Mouse (Mus musculus) frontal cortex, postnatal 25 days (tissue): ENCODE measurements at regions not wholly inside any gene's neighbourhood (a gene's known extent, or its start where the extent isn't known, plus 50 kb on each side); places are given as distances from the start of the nearest gene placed in this dataset.
"Not testable (repeated sequence)": the region's sequence is repeated elsewhere in the genome, so short reads cannot be mapped to it uniquely, and the experiment has no call there.

Experiments used
- DNase-seq, 2 experiments: peaks; one replicate each; pipeline ENCODE4 v3.0.0; 2022; ENCODE audit warnings: low spot score in 2 of 2

DNA sequence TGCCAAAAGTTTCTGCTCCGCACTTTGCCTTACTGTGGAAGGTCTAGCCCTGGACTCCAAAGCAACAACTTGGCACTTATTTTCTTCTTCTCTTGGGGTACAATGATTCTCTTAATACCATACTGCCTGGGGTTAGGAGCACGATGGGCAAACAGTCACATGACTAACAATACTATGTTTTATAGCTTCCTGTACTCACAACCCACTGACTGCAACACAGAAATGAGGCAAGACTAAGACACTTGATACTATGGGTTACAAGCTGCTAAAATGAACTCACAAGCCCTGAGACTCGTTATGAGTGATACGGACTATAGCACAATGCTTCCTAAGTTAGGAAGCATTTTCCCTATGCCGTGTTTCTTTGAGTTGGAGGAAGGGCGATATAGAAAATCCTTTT is 222.3 kb upstream of the Zpld1 start:
- no peak for DNase-seq

DNA sequence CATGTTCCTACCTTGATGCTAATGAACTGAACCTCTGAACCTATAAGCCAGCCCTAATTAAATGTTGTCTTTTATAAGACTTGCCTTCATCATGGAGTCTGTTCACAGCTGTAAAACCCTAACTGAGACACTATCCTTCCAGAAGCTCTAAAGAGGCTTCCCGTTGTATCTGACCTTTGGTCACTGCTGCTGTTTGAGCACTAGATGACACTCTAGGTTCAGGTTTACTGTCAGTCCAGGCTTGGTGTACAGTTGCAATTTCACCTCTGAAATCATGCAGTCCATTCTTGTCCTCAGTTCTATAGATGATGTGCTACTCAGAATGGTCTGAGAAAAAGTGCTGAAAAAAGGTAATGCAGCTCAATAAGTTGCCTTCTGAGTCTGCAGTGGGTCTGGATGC is 221.9 kb upstream of the Zpld1 start:
- no peak for DNase-seq

DNA sequence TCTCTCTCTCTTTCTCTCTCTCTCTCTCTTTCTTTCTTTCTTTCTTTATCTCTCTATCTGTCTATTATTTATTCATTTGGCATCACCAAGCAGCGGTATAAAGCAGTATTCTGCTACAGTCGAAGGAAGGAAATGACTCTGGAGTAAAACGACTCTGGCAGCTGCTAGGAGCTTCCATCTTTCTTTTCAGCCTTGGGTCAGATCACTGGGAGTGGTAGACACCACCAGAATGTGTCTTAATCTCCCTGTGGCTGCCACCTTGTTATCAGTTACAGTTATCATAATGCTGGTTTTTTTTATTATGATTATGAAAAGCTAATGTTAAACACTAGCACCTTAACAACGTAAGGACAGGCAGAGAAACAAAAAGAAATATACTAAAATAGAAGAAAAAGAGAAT is 219.2 kb upstream of the Zpld1 start:
- no peak for DNase-seq

DNA sequence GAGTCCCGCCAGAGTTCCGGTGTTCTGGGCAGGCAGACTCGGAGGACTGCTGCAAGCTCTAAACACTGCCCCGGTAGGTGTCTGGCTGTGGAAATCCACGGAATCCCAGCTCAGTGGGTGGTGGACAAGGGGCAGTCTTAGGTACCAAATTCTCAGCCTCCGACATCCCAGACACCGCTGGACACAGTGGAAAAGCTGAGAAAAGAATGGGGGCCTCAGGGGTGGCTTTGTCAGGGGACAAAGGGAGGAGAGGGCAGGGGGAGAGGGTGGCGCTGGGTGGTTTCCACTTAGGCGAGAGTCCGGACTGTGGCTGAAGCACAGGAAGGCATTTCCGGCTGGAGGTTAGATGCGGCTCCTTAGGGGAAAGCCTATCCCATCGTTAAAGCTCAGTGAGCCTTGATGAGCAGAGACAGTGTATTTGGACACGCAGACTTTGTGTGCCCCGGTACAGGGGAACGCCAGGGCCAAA is 217.5 kb upstream of the Zpld1 start:
- no peak for DNase-seq

DNA sequence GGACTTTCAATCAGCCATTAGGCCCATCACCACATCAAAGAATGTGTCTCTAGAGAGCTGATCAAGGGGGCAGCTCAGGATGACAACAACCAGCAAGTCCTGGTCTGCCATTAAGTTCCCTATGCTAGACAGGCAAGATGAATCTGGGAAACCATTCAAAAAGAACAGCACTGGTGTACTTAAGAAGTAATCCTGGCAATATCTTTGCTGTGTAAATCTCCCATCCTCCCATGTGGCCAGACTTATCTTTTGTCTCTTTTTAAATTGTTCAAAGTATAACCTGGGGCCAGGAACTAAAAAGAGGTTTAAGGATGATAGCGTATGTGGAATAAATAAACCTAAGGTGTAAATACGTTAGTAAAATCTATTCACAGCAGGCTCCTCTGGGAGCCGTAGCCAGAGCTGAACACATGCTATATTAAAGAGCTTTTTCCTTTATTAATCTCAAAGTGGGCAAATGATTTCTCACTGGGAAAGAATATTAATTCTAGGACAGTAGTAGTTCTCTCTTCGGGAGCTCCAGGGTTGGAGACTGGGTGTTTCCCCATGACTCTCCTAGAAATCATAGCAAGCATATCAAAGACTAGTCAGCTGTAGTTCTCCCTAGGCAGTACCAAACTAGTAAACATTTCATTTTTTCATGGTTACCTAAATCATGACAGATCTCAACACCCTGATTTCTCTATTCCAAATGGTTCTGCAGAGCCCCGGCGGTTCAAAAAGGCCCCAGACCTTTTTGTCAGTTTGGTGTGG is 216.8 kb upstream of the Zpld1 start:
- DNase-seq, result no peak

DNA sequence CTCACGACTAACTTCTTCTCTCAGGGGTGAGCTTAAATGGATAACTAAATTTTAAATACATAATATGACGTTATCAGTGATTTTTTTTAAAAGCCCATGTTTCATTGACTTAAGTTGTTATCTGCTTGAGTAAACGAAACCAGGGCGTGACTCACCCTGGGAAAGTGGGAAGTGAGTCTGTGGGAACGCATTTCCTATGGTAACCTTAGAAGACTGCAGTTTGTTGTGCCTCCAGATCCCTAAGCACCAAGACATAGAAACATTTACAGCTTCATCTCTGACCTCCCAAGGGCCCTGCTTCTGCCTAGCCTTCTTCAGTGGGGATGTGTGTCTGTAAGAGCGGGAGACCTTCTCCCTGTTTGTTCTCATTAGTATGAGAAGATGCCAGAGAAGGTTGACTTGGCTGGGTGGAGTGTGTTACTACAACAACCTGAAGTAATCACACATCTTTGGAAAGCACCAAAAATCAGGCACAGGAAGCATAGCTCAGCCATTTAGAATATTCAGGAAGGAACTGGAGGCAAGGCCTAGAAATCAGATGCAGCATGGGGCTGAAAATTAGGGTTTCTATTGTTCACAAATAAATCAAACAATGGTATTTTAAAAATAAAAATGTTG is 207.1 kb upstream of the Zpld1 start:
- DNase-seq, result no peak

DNA sequence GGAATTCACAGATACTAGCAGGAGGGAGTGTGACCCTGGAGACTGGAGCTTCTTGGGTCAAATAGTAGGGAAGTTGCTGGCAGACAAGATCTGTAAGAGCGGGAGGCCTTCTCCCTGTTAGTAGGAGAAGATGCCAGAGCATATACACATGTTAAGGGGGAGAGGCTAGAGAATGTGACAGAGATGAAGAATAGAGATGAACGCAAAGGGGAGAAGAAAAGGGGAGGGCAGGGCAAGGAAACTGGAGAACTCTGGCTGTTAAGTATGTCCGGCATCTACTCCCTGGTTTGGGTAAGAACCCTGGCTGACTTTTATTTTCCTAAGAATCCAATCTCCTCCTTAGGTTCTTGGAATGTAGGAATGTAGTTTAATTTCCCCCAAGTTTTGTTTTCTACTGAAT is 206.5 kb upstream of the Zpld1 start:
- DNase-seq, result no peak

DNA sequence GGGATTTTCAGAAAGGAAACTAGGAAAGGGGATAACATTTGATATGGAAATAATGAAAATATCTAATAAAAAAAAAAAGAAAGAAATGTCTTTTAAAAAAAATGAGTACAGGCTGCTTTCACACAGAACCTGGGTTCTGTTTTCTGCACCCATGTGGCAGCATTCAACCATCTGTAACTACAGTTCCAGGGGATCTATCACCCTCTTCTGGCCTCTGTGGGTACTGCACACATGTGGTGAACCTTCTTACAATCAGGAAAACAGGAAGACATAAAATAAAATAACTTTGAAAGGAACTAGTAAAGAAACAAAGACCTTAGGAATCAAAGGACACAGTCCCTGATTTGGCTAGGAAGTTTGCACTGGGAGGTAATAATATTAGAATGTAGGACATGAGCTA is 205.5 kb upstream of the Zpld1 start:
- DNase-seq, result no peak

DNA sequence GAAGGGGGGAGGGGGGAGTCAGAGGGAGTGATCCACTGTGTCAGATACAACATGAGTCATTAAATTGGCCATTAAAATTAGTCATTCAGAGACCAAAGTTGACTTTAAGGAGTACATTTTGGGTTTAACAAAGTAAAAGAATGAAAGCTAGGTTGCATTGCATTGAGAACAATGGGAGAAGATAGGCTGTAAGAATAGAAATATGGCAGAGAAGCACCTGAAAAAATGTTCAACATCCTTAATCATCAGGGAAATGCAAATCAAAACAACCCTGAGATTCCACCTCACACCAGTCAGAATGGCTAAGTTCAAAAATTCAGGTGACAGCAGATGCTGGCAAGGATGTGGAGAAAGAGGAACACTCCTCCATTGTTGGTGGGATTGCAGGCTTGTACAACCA is 202.0 kb upstream of the Zpld1 start:
- DNase-seq, result not testable (repeated sequence)

DNA sequence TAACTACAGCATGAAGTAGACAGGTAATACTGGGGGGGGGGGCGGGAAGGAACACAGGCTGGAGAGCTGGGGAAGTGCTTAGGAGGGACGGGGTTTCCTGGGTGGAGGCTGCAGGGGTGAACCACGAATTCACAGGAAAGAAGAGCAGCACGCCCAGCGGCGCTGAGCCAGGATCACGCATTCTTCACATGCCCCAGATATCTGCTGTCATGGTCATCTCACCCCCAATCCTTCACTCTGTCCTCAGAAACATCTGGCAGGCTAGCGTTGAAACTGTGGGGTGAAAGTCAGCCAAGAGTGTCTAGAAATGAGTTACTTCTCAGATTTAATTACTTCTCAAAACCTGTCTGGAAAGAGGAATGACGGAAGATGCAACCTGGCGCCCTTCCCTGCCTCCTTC is 197.3 kb upstream of the Zpld1 start:
- DNase-seq, result no peak

DNA sequence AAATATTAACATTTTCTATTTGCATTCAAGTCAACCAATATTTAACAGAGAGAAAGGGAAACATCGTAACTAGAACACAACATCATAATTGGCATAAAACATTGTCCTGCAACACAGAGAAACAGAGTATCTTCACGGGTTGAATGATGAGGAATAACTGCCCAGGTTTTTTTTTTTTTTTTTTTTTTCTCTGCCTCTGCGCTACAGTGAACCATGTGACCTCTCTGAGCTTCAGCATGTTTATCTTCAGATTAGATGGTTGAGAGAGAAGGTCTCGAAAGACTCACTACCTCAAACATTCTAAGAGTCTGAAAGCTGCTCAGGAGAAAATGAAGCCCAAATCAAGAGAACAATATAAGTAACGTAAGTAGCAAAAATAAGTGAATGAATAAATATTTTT is 196.4 kb upstream of the Zpld1 start:
- DNase-seq, result no peak

DNA sequence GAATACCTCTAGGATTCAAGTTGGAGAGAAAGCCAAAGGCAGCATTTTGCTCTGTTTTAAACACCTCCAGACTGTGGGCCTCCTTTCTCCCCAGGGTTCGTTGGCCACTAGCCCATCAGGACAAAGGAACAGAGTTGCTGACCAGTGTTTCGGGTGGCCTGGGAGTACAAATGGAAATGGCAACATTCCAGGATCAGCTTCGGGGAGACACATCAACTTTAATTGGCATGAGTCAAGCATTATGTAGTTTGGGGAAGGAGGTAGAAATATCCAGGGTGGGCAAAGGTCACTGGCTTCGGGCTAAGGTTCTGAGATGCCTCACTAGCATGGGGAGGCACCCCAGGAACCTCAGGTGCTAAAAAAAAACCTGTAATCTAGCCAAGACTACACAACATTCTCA is 194.3 kb upstream of the Zpld1 start:
- no peak for DNase-seq

DNA sequence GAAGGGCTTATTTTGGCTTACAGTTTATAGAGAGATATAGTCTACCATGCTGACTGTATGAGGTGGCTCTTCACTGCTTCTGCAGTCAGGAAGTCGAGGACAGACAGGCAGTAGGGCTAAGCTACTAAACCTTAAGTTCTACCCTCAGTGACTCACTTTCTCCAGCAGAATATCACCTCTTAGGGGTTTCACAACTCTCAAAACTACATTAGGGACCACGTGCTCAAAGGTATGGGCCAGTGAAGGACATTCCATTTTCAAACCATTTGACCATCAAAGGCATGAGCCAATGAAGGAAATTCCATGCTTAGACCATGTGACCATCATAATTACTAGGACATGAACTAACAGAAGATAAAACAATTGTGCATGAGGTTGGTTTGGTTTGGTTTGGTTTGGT is 186.6 kb upstream of the Zpld1 start:
- DNase-seq, result no peak

DNA sequence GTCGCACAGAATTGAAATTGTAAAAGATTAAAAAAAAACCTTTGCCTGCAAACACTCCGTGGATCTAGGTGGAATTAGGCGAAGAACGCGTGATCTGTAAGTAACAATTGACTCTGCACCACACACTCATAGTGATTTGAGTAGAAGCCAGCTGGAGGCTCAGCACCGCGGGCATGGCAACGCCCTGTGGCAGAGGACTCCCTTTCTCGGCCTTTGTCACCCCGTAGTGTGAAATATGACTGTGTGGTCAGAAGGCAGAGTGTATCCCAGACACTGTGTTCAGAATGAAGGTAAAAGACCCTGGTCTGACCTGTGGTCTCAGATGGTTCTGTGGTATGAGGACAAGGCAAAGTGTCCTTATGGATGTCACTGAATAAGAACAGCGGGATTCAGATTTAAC is 183.0 kb upstream of the Zpld1 start:
- no peak for DNase-seq

DNA sequence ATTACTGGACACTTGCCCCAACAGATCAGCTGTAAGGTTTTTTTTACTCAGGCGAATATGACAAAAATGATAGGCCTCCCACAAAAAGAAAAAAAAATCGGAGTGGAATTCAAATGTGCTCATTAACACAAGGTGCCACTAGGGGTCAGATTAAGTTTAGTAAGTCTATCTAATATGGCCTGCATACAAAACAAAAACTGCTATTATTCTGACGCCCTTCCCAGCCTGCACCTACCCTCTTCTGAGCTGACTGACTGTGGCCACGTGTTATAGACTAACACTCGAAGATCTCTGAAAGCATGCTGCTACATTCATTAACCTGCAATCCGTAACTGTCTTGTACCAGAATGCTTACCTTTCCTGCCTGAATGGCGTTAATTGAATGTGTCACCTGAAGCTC is 182.5 kb upstream of the Zpld1 start:
- DNase-seq, result no peak

DNA sequence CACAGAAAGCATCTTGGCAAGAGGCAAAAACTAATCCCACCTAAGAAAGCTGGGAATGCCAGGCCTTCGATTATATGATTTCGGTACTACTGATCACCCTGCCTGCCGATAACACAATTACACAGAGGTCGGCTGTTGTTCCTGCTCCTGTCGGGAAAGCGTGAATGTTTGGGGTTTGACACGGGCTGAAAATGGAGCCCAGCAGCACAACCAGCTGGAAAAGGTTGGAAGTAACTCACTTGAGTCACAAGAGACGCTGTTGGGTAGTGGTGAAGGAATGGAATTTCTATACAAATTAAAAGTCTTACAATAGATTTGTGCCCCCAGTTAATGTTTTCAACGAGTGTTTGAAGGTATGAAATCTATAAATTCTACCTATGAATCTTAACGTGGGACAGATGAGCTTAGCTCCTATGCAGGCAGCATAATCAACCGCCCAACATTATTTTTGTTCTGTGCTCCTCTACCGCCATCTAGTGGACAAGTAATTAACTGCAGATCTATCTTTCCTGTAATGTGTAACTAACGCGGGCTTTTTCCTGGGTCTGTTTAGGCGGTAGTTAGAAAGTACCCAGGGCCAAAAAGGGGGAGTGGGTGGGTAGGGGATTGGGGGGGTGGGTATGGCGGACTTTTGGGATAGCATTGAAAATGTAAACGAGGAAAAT is 178.9 kb upstream of the Zpld1 start:
- peak in 1 of 2 experiments; percentile 12 for DNase-seq

DNA sequence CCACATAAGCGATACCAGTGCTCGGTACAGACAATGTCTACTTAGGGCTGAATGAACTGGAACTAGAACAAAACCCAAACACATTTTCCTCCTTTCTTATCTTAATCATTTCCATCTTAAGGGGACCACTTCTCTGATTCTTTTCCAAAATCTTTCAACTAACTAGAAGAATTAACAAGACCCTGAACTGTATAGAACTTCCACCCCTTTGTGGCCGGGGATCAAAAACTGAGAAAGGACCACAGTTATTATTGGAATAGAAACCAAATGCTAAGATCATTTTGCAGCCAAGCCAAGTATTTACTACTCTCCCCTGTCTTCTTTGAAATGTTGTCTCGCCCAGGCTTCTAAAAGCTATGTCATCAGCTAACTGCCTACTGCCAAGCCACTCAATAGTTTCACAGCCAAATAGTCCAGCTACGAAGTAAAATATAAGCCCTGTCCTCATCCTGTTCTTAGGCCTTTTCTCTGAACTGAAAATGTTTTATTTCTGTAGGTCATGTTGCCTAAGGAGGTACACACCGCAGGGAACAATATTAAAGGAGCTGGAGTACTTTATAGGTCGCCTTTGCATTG is 177.3 kb upstream of the Zpld1 start:
- no peak for DNase-seq

DNA sequence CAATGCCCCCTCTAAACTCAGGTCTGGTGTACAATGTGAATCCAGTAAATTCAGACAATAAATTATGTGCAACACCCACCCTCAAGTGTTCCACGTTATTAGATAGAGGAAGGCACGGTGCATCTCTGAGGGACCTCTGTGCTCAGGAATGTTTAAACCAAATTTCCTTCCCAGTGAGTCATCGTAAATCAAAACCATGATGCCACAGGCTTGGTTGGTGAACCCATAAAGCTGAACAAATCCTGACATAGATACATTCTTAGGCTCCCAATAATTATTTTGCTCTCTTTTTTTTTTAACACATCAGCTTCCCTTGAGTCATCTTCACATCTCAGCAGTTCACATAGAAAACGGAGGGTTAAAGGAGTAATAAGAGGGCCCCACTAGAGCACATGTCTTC is 173.6 kb upstream of the Zpld1 start:
- no peak for DNase-seq

DNA sequence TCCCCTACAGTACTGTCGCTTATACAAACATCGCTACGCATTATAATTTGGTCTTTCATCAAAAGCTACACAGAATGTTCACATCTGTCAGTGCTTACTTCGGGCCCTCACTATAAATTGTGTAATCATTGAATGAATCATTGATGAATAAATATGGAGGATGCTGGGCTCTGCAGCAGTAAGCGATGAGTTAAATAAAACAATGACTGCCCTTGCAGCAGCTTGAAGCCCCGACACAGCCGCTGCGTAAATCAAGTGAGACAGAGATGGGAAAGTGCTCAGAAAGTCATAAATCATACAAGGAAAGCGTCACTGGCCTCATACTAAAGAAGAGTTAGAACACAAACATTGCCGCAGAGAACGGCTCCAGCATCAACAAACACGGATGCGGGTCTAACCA is 172.9 kb upstream of the Zpld1 start:
- no peak for DNase-seq

DNA sequence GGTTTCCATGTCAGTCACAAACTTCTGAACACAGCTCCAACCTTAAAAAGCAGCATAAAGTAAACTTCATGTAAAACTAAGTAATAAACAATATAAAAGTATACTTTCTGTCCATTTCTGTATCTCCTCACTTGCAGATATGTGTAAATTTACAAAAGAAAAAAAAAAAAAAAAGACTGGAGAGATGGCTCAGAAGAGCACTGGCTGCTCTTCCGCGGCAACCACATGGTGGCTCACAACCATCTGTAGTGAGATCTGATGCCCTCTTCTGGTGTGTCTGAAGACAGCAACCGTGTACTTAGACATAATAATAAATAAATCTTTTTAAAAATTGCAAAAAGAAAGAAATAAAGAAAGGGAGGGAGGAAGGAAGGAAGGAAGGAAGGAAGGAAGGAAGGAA is 171.9 kb upstream of the Zpld1 start:
- DNase-seq, result no peak

DNA sequence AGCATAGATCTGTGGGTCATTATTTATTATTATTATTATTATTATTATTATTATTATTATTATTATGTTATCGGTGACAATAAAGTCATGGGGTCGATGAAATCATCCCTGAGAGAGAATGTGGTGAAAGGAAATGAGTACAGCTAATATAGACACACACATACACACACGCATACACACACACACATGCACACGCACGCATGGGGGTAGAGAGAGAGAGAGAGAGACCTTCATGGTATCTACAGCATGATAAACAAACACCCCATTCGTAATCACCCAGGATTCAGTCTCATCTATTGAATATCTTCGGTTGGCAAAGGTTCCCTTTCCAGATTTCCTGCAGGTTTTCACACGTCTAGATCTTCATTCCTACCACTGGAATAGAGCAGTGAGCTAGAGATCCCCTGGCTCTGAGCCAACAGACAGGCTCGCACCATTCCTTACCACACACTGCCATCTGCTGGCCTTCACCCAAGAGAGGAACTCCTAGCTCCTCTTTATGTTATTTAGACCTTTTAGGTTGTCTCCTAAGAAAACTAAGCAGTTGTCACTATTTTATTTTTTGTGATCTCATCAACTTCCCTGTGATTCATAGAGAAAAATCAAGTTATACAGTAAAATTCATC is 171.2 kb upstream of the Zpld1 start:
- DNase-seq, result peak; percentile 86 to 89

DNA sequence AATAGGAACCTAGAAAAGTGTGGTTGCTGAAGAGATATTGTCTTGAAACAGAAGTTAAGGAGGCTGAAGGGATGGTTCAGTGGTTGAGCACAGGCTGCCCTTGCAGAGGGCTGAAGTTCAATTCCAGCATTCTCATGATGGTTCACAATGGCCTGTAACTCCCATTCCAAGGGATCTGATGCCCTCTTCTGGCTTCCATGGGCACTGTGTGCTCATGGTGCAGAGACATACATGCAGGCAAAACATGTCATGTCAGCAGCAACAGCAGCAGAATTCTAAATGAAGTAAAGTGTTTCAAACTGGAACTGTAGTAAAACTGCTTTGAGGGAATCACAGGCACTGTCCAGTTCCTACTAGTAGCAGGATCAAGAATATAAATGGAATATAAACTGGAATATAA is 162.7 kb upstream of the Zpld1 start:
- DNase-seq, result no peak
